Mouse (Mus musculus) olfactory bulb, adult 2 months (tissue): ENCODE measurements around the gene Ddx28.
"Not testable (repeated sequence)": the region's sequence is repeated elsewhere in the genome, so short reads cannot be mapped to it uniquely, and the experiment has no call there.

Experiments used
- CTCF ChIP-seq: fragments of 200-500 bp; IDR thresholded peaks from 2 replicates; pipeline ENCODE4 v1.5.1; 2012; ENCODE audit warnings: low read depth, mild to moderate bottlenecking, low read length, moderate library complexity; ENCODE audit not compliant: insufficient read depth
- POLR2A ChIP-seq: fragments of 200-500 bp; IDR thresholded peaks from 2 replicates; pipeline ENCODE4 v1.6.1; 2012; ENCODE audit warnings: mild to moderate bottlenecking, low read depth, low read length, moderate library complexity; ENCODE audit not compliant: insufficient read depth

GRCm38 (mm10) chr8:106012203-106012602 lies 521 bp upstream of the Ddx28 start:
- TF ChIP-seq CTCF, POLR2A: not testable (repeated sequence)
